Mouse (Mus musculus) ES-Bruce4 (cell line): Measurements from ENCODE around the gene Ltb4r2.

ENCODE experiments used
- CTCF ChIP-seq: IDR thresholded peaks from one replicate; pipeline ENCODE4 v1.8.1; 2011; ENCODE audit warnings: low read depth, low read length
- EP300 ChIP-seq: IDR thresholded peaks from 2 replicates; pipeline ENCODE4 v1.6.1; 2011; ENCODE audit warnings: low read depth, low read length; ENCODE audit not compliant: insufficient read depth
- POLR2A ChIP-seq: IDR thresholded peaks from one replicate; pipeline ENCODE4 v1.8.1; 2011; ENCODE audit warnings: low read length; ENCODE audit not compliant: insufficient read depth

- TF ChIP-seq EP300 (no peak), POLR2A (no peak), CTCF (no peak)
Measured at GRCm38 (mm10) chr14:55762001-55762821, 983 bp downstream of the Ltb4r2 start.
